Mouse (Mus musculus): Measurements from ENCODE around the gene Scrt2. TPM values are rescaled to one million over a fixed set of nuclear protein-coding genes. Genes with fewer than 3 reads are reported as not detected.
A peak's percentile ranks its signal among the peaks of the same experiment; 100 is the strongest.
"Not testable (repeated sequence)": the region's sequence is repeated elsewhere in the genome, so short reads cannot be mapped to it uniquely, and the experiment has no call there.

Gene Scrt2
- polyA plus RNA-seq, 1 experiment from 2014 or later = 1.9 TPM

DNA sequence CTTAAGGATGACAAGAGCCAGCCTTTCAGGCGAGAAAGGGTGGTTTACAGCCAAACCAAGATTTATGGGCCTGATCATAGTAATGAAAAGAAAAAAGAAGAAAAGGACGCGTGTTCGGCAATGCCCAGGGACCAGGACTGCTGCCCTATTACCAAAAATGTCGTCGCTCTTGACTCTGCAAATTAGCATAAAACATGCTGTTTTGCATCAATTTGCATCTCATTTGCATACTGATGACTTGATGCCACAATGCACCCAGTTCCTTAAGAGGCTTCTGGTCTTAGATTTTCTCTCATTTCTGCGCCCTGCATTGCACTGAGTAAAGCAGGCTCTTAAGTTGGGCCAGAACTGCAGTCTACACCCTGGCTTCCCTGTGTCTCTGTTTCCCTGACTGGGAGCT, 31.0 kb upstream of the Scrt2 start:
- H3K27ac ChIP-seq (replicated peaks; ENCODE audit: low read depth, low read length) = no peak overlapping the region
- H3K36me3 ChIP-seq (replicated peaks; ENCODE audit: control insufficient read depth, insufficient read depth, low read depth, low read length) = no peaks in the 10 kb centered on the region
- no peaks in the 10 kb centered on the region for H3K9me3 ChIP-seq (replicated peaks; ENCODE audit: control insufficient read depth, low read length)
- WGBS = 5% methylated on average over 7 of the region's 7 CpGs
- DNase-seq (ENCODE audit: low spot score) (no peak), ATAC-seq (replicated peaks; ENCODE audit: insufficient number of reproducible peaks, low FRiP score, low TSS enrichment, low read depth) (no peak)
- H3K9ac ChIP-seq (replicated peaks; ENCODE audit: low read length) = no peak overlapping the region
- H3K4me3 ChIP-seq (ENCODE audit: low read depth, low read length) = no peak overlapping the region
- no peak overlapping the region for H3K4me2 ChIP-seq (ENCODE audit: low read depth, low read length)
- H3K4me1 ChIP-seq (ENCODE audit: control insufficient read depth, insufficient read depth, low read length) = peaks cover 8% of the 10 kb centered on the region; the same call in 1 of the 2 replicates
- H3K27me3 ChIP-seq (ENCODE audit: control insufficient read depth, insufficient read depth, low read length) = peaks cover 35% of the 10 kb centered on the region

DNA sequence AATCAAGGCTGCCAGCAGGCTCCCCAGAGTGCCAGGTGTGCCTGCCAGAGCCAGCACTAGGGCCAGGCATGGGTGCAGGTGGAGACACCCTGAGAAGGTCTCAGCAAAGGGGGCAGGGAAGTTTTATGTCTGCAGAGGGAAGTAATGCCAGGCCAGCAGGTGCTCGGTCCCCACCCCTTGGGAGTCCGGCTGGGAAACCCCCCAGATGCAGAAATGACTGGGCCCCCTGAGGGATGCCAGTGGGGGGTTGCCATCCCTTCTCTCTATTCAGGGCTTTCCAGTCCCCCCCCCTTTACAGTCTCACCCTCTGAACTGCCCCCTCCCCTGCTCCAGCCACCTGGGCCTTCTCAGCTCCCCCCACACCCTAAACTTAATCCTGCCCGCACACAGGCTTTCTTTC, 29.3 kb upstream of the Scrt2 start:
- H3K9ac ChIP-seq (replicated peaks; ENCODE audit: low read length) = no peak overlapping the region
- H3K27ac ChIP-seq (replicated peaks; ENCODE audit: low read depth, low read length) = no peak overlapping the region
- H3K4me2 ChIP-seq (ENCODE audit: low read depth, low read length) = no peak overlapping the region
- ATAC-seq (replicated peaks; ENCODE audit: insufficient number of reproducible peaks, low FRiP score, low TSS enrichment, low read depth) = no peak
- H3K27me3 ChIP-seq (ENCODE audit: control insufficient read depth, insufficient read depth, low read length) = peaks cover 30% of the 10 kb centered on the region
- no peak for DNase-seq (ENCODE audit: low spot score)
- 63% methylated on average over 3 of the region's 3 CpGs for WGBS
- H3K4me3 ChIP-seq (ENCODE audit: low read depth, low read length) = no peak overlapping the region
- no peaks in the 10 kb centered on the region for H3K9me3 ChIP-seq (replicated peaks; ENCODE audit: control insufficient read depth, low read length)
- peaks cover 8% of the 10 kb centered on the region; the same call in 1 of the 2 replicates for H3K4me1 ChIP-seq (ENCODE audit: control insufficient read depth, insufficient read depth, low read length)
- no peaks in the 10 kb centered on the region for H3K36me3 ChIP-seq (replicated peaks; ENCODE audit: control insufficient read depth, insufficient read depth, low read depth, low read length)

DNA sequence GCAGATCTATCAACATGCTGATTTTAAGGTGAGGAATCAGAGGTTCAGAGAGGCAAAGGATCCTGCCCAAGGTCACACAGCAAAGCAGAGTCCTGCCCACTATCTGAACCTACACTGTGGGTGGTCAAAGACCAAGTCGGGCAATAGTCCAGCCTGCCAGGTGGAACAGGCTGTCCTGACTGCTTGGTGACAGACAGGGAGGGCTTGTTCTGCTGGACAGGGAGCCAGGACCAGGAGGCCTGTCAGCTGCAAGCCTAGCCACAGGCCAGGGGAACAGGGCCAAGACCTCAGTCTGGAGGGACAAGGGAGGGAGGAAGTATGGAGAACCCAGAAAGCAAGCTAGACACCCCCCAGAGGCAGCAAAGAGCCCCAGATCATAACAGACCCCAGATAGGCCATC, 25.9 kb upstream of the Scrt2 start:
- Histone ChIP-seq H3K27me3 (ENCODE audit: control insufficient read depth, insufficient read depth, low read length) (peaks cover 4% of the 10 kb centered on the region; the same call in 1 of the 2 replicates), H3K9me3 (replicated peaks; ENCODE audit: control insufficient read depth, low read length) (no peaks in the 10 kb centered on the region), H3K36me3 (replicated peaks; ENCODE audit: control insufficient read depth, insufficient read depth, low read depth, low read length) (no peaks in the 10 kb centered on the region), H3K27ac (replicated peaks; ENCODE audit: low read depth, low read length) (no peak overlapping the region), H3K4me3 (ENCODE audit: low read depth, low read length) (no peak overlapping the region), H3K4me1 (ENCODE audit: control insufficient read depth, insufficient read depth, low read length) (no peaks in the 10 kb centered on the region), H3K9ac (replicated peaks; ENCODE audit: low read length) (no peak overlapping the region), H3K4me2 (ENCODE audit: low read depth, low read length) (no peak overlapping the region)
- 61% methylated on average over 1 of the region's 1 CpGs for WGBS
- DNase-seq (ENCODE audit: low spot score) = no peak
- ATAC-seq (replicated peaks; ENCODE audit: insufficient number of reproducible peaks, low FRiP score, low TSS enrichment, low read depth) = no peak

DNA sequence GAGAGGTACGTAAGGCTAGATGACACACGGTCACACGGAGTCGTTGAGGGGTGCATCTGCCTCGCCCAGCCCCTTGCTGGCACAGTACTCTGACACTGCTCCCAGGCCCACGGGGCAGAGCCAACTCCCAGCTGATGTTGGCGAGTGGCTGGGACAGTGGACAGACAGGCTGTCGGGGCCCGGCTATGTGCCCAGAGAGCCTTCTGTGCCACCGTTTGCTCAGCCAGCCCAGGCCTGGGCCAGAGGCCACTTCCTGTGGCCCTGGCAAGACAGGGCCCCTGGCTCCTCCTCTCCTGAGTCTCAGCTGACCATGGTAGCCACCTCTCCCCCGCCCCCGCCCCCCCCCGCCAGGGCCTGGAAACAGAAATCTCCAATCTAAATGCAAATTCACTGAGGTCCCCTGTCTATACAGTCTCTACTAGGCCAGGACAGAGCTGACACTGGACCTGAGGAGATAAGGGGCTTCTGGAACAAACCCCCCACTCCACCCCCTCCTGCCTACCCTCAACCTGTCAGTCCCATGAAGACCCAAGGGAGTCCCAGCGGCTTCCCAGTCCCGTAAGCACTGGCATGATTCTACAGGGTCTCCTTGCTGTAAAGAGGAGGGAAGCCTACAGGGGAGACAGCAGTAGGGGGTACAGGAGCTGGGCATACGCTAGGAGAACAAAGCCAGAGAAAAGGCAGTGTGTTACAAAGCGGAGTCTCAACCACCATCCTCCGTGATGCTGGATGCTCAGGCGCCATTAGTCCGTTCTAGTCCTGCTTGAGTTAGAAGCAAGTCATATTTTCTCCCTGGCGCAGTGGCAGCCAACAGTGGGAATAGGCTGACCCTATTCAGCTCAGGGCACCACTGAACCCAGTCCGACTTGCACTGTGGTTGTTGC, 24.7 kb upstream of the Scrt2 start:
- H3K36me3 ChIP-seq (replicated peaks; ENCODE audit: control insufficient read depth, insufficient read depth, low read depth, low read length) = no peaks in the 10 kb centered on the region
- H3K4me1 ChIP-seq (ENCODE audit: control insufficient read depth, insufficient read depth, low read length) = no peaks in the 10 kb centered on the region
- no peak; the same call in 1 of the 2 replicates for ATAC-seq (replicated peaks; ENCODE audit: insufficient number of reproducible peaks, low FRiP score, low TSS enrichment, low read depth)
- no peak overlapping the region for H3K4me2 ChIP-seq (ENCODE audit: low read depth, low read length)
- H3K4me3 ChIP-seq (ENCODE audit: low read depth, low read length) = no peak overlapping the region
- 63% methylated on average over 22 of the region's 22 CpGs for WGBS
- no peak for DNase-seq (ENCODE audit: low spot score)
- no peak overlapping the region for H3K9ac ChIP-seq (replicated peaks; ENCODE audit: low read length)
- H3K27ac ChIP-seq (replicated peaks; ENCODE audit: low read depth, low read length) = no peak overlapping the region
- no peaks in the 10 kb centered on the region for H3K9me3 ChIP-seq (replicated peaks; ENCODE audit: control insufficient read depth, low read length)
- no peaks in the 10 kb centered on the region for H3K27me3 ChIP-seq (ENCODE audit: control insufficient read depth, insufficient read depth, low read length)

DNA sequence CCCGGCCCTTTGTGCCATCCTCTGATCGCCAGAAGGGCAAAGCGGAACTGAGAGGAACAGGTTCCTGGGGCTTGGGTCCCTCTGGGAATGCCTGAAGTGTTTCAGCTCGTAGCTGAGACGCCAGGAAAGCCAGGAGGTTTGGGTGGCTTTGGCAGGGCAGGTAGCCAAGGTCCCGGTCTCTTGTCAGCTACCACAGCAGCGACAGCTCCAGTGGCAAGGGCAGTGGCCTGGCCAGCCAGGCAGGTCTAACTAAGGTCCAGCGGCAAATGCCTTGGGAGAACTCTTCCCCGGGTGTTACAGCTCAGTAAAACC, 24.1 kb upstream of the Scrt2 start:
- Histone ChIP-seq H3K4me1 (ENCODE audit: control insufficient read depth, insufficient read depth, low read length) (no peaks in the 10 kb centered on the region), H3K9ac (replicated peaks; ENCODE audit: low read length) (no peak overlapping the region), H3K27me3 (ENCODE audit: control insufficient read depth, insufficient read depth, low read length) (no peaks in the 10 kb centered on the region), H3K9me3 (replicated peaks; ENCODE audit: control insufficient read depth, low read length) (no peaks in the 10 kb centered on the region), H3K36me3 (replicated peaks; ENCODE audit: control insufficient read depth, insufficient read depth, low read depth, low read length) (no peaks in the 10 kb centered on the region), H3K4me2 (ENCODE audit: low read depth, low read length) (no peak overlapping the region), H3K4me3 (ENCODE audit: low read depth, low read length) (no peak overlapping the region), H3K27ac (replicated peaks; ENCODE audit: low read depth, low read length) (no peak overlapping the region)
- DNase-seq (ENCODE audit: low spot score) (no peak), ATAC-seq (replicated peaks; ENCODE audit: insufficient number of reproducible peaks, low FRiP score, low TSS enrichment, low read depth) (no peak)
- 72% methylated on average over 9 of the region's 9 CpGs for WGBS

DNA sequence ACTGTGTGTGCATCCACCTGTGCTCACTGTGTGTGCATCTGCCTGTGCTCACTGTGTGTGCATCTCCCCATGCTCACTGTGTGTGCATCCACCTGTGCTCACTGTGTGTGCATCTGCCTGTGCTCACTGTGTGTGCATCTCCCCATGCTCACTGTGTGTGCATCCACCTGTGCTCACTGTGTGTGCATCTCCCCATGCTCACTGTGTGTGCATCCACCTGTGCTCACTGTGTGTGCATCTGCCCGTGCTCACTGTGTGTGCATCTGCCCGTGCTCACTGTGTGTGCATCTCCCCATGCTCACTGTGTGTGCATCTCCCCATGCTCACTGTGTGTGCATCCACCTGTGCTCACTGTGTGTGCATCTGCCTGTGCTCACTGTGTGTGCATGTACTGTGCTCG, 18.5 kb upstream of the Scrt2 start:
- not testable (repeated sequence) for H3K9ac ChIP-seq (replicated peaks; ENCODE audit: low read length); H3K4me3 ChIP-seq (ENCODE audit: low read depth, low read length); ATAC-seq (replicated peaks; ENCODE audit: insufficient number of reproducible peaks, low FRiP score, low TSS enrichment, low read depth); H3K36me3 ChIP-seq (replicated peaks; ENCODE audit: control insufficient read depth, insufficient read depth, low read depth, low read length); H3K4me2 ChIP-seq (ENCODE audit: low read depth, low read length); H3K4me1 ChIP-seq (ENCODE audit: control insufficient read depth, insufficient read depth, low read length); H3K27me3 ChIP-seq (ENCODE audit: control insufficient read depth, insufficient read depth, low read length); H3K9me3 ChIP-seq (replicated peaks; ENCODE audit: control insufficient read depth, low read length); DNase-seq (ENCODE audit: low spot score); H3K27ac ChIP-seq (replicated peaks; ENCODE audit: low read depth, low read length)
- WGBS = 91% methylated on average over 3 of the region's 3 CpGs

DNA sequence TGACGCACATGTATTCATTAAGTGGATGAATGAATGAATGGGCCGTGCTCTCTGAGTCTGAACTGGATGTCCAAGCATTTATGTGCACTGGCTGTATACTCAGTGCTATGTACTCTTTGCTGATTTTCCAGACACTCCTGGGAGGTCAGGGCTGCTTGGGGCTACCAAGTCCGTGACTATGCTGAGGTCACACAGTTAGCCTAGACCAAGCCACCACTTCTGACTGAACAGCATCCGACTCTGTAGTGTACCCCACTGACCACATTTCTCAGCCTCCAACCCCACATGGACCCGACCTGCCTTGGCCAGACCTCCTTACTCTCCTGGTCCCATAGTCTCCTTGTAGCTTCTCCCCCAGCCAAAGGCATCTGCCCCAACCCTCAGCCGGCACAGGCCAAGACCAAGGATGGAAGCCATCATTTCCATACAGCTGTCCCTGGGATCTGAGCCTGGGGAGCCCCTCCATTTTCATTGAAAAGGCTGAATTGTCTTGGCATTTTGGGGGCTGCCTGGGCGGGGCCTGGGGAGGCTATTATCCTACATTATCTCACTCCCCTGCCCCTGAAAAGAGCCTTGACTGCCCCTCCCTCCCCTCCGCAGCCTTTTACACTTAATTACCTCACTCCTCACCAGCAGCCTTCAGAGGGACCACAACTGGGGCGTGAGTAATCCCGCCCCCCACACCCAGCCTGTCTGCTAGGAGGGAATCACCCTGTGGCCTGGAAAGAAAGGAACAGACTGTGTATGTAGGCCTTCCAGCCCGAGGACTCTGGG, 12.5 kb upstream of the Scrt2 start:
- H3K9ac ChIP-seq (replicated peaks; ENCODE audit: low read length) = no peak overlapping the region
- WGBS = 40% methylated on average over 11 of the region's 11 CpGs
- DNase-seq (ENCODE audit: low spot score) (peak; percentile 21), ATAC-seq (replicated peaks; ENCODE audit: insufficient number of reproducible peaks, low FRiP score, low TSS enrichment, low read depth) (peak; percentile 89)
- H3K9me3 ChIP-seq (replicated peaks; ENCODE audit: control insufficient read depth, low read length) = no peaks in the 10 kb centered on the region
- H3K4me2 ChIP-seq (ENCODE audit: low read depth, low read length) = no peak overlapping the region
- no peaks in the 10 kb centered on the region for H3K4me1 ChIP-seq (ENCODE audit: control insufficient read depth, insufficient read depth, low read length)
- no peaks in the 10 kb centered on the region for H3K36me3 ChIP-seq (replicated peaks; ENCODE audit: control insufficient read depth, insufficient read depth, low read depth, low read length)
- H3K27ac ChIP-seq (replicated peaks; ENCODE audit: low read depth, low read length) = no peak overlapping the region
- no peaks in the 10 kb centered on the region for H3K27me3 ChIP-seq (ENCODE audit: control insufficient read depth, insufficient read depth, low read length)
- no peak overlapping the region for H3K4me3 ChIP-seq (ENCODE audit: low read depth, low read length)

DNA sequence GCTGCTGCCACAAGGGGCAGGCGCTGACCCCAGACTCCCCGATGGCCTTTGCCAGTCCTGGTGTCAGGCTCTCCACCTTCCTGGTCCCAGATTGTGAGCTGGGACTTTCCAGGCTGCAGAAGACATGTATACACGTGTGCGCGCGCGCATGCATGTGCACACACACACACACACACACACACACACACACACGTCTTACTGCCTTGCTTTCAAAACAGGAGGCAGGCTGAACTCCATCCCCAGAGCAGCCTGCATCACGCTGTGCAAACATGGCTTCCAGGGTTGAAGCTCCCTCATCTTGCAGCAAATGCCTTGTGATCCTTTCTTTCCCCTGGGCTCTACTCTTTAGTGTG, 11.9 kb upstream of the Scrt2 start:
- 52% methylated on average over 9 of the region's 9 CpGs for WGBS
- no peak overlapping the region for H3K4me3 ChIP-seq (ENCODE audit: low read depth, low read length)

More for the DNA sequence above, 11.9 kb upstream of the Scrt2 start:
- Histone ChIP-seq H3K9me3 (replicated peaks; ENCODE audit: control insufficient read depth, low read length) (no peaks in the 10 kb centered on the region), H3K4me1 (ENCODE audit: control insufficient read depth, insufficient read depth, low read length) (no peaks in the 10 kb centered on the region), H3K4me2 (ENCODE audit: low read depth, low read length) (no peak overlapping the region), H3K36me3 (replicated peaks; ENCODE audit: control insufficient read depth, insufficient read depth, low read depth, low read length) (no peaks in the 10 kb centered on the region), H3K27ac (replicated peaks; ENCODE audit: low read depth, low read length) (no peak overlapping the region), H3K27me3 (ENCODE audit: control insufficient read depth, insufficient read depth, low read length) (no peaks in the 10 kb centered on the region), H3K9ac (replicated peaks; ENCODE audit: low read length) (no peak overlapping the region)
- DNase-seq (ENCODE audit: low spot score) (no peak), ATAC-seq (replicated peaks; ENCODE audit: insufficient number of reproducible peaks, low FRiP score, low TSS enrichment, low read depth) (no peak; the same call in none of the 2 replicates)

Measured in embryonic facial prominence, embryonic 11.5 days (tissue).